Mouse (Mus musculus) fibroblast of lung, adult 2 months (primary cell): ENCODE data around the gene Gle1.

Experiments
- DNase-seq: peaks from one replicate; pipeline ENCODE4 v3.0.0-alpha.2; 2011; ENCODE audit warnings: low read depth

Gene Gle1

DNA sequence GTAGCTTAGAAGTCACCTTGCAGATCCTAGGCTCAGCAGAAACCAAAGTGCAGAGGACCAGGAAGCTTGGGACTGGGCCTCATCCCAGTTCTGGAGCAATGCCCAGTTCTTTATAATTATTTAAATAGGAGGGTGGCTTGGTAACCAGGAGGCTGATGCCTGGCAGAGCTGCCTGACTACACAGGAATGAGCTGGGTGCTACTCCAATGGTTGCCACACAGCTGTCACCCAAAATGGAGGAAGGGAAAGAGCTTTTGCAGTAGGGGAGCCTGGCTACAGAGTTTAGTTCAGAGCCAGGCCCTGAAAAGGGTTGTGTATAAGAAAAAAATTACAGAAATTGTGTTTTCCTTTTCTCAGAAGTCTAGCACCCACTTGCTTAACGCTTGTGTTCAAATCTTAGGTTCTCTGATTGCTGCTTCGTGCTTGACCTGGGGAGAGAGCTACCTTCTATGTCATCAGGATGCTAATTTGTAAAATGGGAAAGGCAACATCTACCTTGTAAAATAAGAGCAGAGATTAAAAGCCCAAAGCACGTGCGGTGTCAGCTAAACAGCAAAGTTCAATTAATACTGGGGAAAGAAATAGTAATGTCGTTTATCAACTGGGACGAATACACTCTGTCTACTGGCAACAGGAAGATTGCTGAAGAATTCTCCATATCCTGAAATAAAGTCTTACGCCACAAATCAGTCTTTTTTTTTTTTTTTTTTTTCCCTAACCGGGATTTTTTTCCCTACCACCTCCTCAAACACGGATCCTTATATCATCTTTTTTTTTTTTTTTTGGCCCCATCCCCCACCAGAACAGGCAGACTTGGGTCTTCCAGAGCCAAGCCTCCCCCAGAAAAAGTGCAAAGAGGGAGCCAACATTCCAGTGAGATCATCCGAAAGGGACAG, 29.4 kb downstream of the Gle1 start:
- DNase-seq: no peak

- peak; percentile 85 for DNase-seq
Measured at GRCm38 (mm10) chr2:29965250-29965843, 30.1 kb downstream of the Gle1 start, which contains the start of gene Sptan1. Sptan1 (plus strand) TSS chr2:29965560.

GRCm38 (mm10) chr2:29965906-29966305, 30.7 kb downstream of the Gle1 start:
- DNase-seq: no peak

- no peak for DNase-seq
Measured at GRCm38 (mm10) chr2:29966826-29967225, 31.6 kb downstream of the Gle1 start.

DNA sequence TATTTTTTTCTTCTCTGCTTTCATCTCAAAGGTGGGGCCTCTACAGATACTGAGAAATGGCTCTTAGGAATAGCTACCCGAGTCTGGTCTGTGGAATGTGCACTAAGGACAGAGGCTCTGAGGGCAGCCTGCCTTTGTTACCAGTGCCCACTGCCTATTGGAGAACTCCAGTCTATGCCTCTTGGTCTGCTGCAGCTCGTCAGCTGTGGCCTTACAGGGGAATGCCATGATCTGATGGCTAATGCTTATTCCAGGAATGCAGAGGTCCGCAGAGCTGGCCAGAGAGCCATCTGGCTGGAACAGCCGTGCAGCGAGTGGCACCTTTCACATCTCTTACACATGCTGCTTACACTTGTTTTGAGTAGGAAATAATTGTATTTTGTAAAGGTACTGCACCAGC, 32.5 kb downstream of the Gle1 start:
- DNase-seq: no peak

DNA sequence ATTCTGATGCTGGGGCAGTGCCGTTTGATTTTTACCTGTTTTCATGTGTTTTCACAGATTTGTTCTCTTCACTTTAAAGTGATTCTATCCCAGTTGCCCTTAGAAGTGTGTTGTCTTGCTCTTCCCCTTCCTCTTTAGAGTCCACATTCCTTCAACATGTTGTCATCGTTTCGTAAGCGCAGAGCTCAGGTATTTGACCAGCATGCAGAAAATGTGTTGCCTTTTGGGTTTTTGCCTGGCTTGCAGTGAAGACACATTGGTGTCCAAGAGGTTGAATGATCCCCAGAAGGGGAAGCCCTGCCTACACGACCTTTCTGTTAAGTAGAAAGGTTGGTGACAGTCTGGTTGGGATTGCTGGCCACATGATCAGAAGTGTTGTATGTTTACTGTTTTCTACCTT, 33.4 kb downstream of the Gle1 start:
- no peak for DNase-seq

DNA sequence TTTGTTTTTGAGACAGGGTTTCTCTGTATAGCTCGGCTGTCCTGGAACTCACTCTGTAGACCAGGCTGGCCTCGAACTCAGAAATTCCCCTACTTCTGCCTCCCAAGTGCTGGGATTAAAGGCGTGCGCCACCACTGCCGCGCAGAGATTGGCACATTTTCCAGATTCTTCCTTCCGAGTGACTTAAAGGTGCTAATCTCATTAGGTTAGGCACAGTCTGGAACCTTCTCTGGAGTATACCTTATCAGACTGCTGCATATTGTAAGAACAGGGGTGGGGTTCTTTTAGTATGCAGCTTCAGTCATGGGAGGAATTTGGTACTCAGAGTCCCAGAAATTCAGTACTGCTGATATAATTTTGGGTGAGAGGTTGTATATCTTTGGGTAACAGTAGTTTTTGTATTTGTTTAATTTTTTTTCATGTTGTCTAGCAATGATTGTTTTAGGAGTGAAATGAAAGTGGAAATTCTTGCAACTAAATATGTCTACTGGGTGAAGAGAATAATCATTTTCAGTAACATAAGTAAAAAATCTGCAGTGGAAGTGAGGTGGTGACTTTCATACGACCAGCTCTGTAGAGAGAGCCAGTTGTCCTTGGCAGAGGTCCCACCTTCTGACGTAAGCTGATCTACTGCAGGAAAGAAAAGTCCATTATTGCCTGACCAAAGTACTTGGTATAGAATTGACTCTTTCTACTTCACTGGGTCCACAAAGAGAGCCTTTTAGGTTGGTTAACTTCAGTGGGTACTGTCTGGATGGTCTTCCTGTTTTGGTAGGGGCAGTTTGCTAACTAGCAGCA, 36.8 kb downstream of the Gle1 start:
- no peak for DNase-seq

- DNase-seq: no peak
Measured at GRCm38 (mm10) chr2:29973525-29973924, 38.3 kb downstream of the Gle1 start.

DNA sequence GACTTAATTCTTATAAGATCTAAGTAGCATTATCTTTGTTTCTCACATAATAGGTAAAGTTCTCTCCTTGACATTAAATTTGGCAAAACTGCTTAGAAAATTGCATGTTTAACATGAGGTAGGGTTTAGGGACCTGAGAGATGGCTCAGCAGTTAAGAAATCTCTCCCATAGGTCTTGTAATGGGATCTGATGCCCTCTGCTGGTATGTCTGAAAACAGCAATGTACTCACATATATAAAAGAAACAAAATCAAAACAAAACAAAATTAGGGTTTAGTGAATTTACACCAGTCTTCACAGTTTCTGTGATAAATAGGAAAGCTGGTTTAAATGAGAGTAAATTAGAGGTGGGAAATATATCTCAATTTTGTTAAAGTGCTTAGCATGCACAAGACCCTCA, 42.1 kb downstream of the Gle1 start:
- DNase-seq: no peak

DNA sequence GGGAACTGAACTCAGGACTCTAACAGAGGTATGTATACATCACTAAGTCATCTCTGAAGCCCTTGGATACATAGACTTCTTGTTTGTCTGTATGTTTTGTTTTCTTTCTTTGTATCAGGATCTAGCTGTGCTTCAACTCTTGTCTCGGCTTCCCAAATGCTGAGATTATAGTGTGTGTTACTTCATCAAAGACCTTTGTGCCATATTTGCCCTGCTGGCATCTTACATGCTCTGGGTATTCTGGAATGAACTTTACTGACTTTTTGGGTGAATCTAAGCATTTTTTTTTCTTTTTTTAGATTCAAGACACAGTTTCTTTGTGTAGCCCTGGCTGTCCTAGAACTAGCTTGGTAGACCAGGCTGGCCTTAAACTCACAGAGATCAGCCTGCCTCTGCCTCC, 45.4 kb downstream of the Gle1 start:
- DNase-seq: no peak

GRCm38 (mm10) chr2:29991962-29992361, 56.7 kb downstream of the Gle1 start:
- no peak for DNase-seq

DNA sequence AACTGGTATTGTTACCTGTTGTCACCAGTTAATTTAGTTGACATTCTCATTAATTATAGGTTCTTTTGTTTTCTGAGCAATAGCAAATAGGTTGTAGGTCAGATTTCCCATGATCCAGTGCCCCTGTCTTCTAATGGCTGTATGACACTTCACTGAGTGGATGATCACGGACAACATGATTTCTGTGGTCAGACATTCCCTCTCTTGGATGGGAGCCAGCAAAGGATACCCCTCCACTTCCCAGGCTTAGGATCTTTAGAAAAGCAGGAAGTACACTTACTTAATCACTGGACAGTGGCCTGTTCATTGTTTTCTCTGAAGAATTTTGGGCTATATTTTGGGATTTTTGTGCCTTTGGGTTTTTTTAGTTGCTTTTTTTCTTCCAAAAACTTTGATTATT, 73.9 kb downstream of the Gle1 start:
- DNase-seq: no peak
